Mouse (Mus musculus) CH12.LX (cell line): ENCODE results near the gene Camkk1. TPM values are rescaled to one million over a fixed set of nuclear protein-coding genes. Genes with fewer than 3 reads are reported as not detected.
A peak's percentile ranks its signal among the peaks of the same experiment; 100 is the strongest.

Experiments
- DNase-seq: peaks from one replicate; pipeline ENCODE4 v3.0.0-alpha.2; 2013; ENCODE audit errors: extremely low read depth
- H3K27ac ChIP-seq: 2 replicates; pipeline ENCODE4 v1.5.1; 2012; ENCODE audit warnings: low read depth, mild to moderate bottlenecking, control low read depth, moderate library complexity; ENCODE audit not compliant: insufficient read depth
- H3K27me3 ChIP-seq: replicated peaks from 2 replicates; pipeline ENCODE3; 2012; ENCODE audit warnings: inconsistent platforms
- H3K36me3 ChIP-seq, 2 experiments: replicated peaks in 1 of 2; 2 replicates each; pipeline versions ENCODE3 to v1.6.1; 2012; ENCODE audit warnings: inconsistent platforms in 1 of 2, low read length in 1 of 2, mild to moderate bottlenecking in 1 of 2, mixed read lengths in 1 of 2, moderate library complexity in 1 of 2; ENCODE audit not compliant: control insufficient read depth in 1 of 2, insufficient read depth in 1 of 2
- H3K4me1 ChIP-seq, 2 experiments: 2 replicates each; pipeline ENCODE4 v1.6.1; 2012; ENCODE audit warnings: inconsistent platforms in 1 of 2, moderate library complexity in 1 of 2; ENCODE audit not compliant: insufficient read depth in 2 of 2, control insufficient read depth in 1 of 2
- H3K4me2 ChIP-seq: 2 replicates; pipeline ENCODE4 v1.6.1; 2012; ENCODE audit warnings: low read depth, mild to moderate bottlenecking, control low read depth; ENCODE audit not compliant: poor library complexity, insufficient read depth, severe bottlenecking
- H3K4me3 ChIP-seq, 3 experiments: fragments of 150-350 bp in 1 of 3; sonication (generic) in 1 of 3; replicated peaks in 1 of 3; 2 replicates each; pipeline versions ENCODE3 to v1.5.1; 2011 to 2012; ENCODE audit warnings: low read depth in 2 of 3, low read length in 2 of 3, mild to moderate bottlenecking in 2 of 3, moderate library complexity in 2 of 3, control low read depth in 1 of 3, improper control_type of control experiment in 1 of 3, inconsistent platforms in 1 of 3, mixed read lengths in 1 of 3; ENCODE audit not compliant: poor library complexity in 1 of 3
- H3K79me2 ChIP-seq: replicated peaks from 2 replicates; pipeline ENCODE4 v1.6.1; 2012; ENCODE audit warnings: mild to moderate bottlenecking, moderate library complexity; ENCODE audit not compliant: control insufficient read depth, poor library complexity, insufficient read depth, severe bottlenecking; ENCODE audit errors: extremely low read depth
- H3K9ac ChIP-seq: 2 replicates; pipeline ENCODE4 v1.6.1; 2012; ENCODE audit warnings: low read depth, mild to moderate bottlenecking, control low read depth, moderate library complexity; ENCODE audit not compliant: insufficient read depth
- H3K9me3 ChIP-seq: replicated peaks from 2 replicates; pipeline ENCODE3; 2012; ENCODE audit warnings: low read length, inconsistent platforms, mixed read lengths
- BHLHE40 ChIP-seq: IDR thresholded peaks from 2 replicates; pipeline ENCODE4 v1.6.1; 2011; ENCODE audit warnings: mild to moderate bottlenecking, low read depth, low read length, improper control_type of control experiment
- CHD1 ChIP-seq: IDR thresholded peaks from 2 replicates; pipeline ENCODE4 v1.6.1; 2012; ENCODE audit warnings: low read depth, low read length, improper control_type of control experiment, inconsistent platforms
- CTCF ChIP-seq, 2 experiments: IDR thresholded peaks in 1 of 2; conservative IDR thresholded peaks in 1 of 2; 2 replicates each; pipeline ENCODE4 v1.5.1; 2011 to 2012; ENCODE audit warnings: low read depth in 2 of 2, low read length in 2 of 2, improper control_type of control experiment in 1 of 2, inconsistent platforms in 1 of 2, mild to moderate bottlenecking in 1 of 2, moderate library complexity in 1 of 2
- E2F4 ChIP-seq: IDR thresholded peaks from 2 replicates; pipeline ENCODE4 v1.6.1; 2011; ENCODE audit warnings: low read depth, low read length, improper control_type of control experiment; ENCODE audit not compliant: insufficient replicate concordance
- ELF1 ChIP-seq: IDR thresholded peaks from 2 replicates; pipeline ENCODE4 v1.6.1; 2014; ENCODE audit warnings: low read depth, mild to moderate bottlenecking, inconsistent platforms, low read length, improper control_type of control experiment
- EP300 ChIP-seq: IDR thresholded peaks from 2 replicates; pipeline ENCODE4 v1.6.1; 2011; ENCODE audit warnings: low read length, improper control_type of control experiment
- JUN ChIP-seq: IDR thresholded peaks from 2 replicates; pipeline ENCODE4 v1.6.1; 2011; ENCODE audit warnings: low read depth, mild to moderate bottlenecking, low read length, improper control_type of control experiment, moderate library complexity; ENCODE audit not compliant: insufficient read depth
- JUND ChIP-seq: conservative IDR thresholded peaks from 2 replicates; pipeline ENCODE4 v1.6.1; 2011; ENCODE audit warnings: low read depth, low read length, improper control_type of control experiment
- KAT2A ChIP-seq: IDR thresholded peaks from 2 replicates; pipeline ENCODE4 v1.6.1; 2012; ENCODE audit warnings: low read length, improper control_type of control experiment, inconsistent platforms; ENCODE audit not compliant: insufficient replicate concordance
- MAFK ChIP-seq: IDR thresholded peaks from 2 replicates; pipeline ENCODE4 v1.6.1; 2011; ENCODE audit warnings: low read length, improper control_type of control experiment; ENCODE audit not compliant: insufficient replicate concordance
- MAX ChIP-seq: IDR thresholded peaks from 2 replicates; pipeline ENCODE4 v1.6.1; 2011; ENCODE audit warnings: low read length, improper control_type of control experiment
- MAZ ChIP-seq: IDR thresholded peaks from 2 replicates; pipeline ENCODE4 v1.6.1; 2012; ENCODE audit warnings: low read depth, mild to moderate bottlenecking, inconsistent platforms, low read length, improper control_type of control experiment, moderate library complexity
- MEF2A ChIP-seq: IDR thresholded peaks from 2 replicates; pipeline ENCODE4 v1.6.1; 2014; ENCODE audit warnings: low read depth, mild to moderate bottlenecking, inconsistent platforms, low read length, improper control_type of control experiment, borderline replicate concordance
- MXI1 ChIP-seq: IDR thresholded peaks from 2 replicates; pipeline ENCODE4 v1.6.1; 2011; ENCODE audit warnings: mild to moderate bottlenecking, low read depth, low read length, improper control_type of control experiment
- MYC ChIP-seq: IDR thresholded peaks from 2 replicates; pipeline ENCODE4 v1.6.1; 2011; ENCODE audit warnings: low read depth, mild to moderate bottlenecking, improper control_type of control experiment, low read length
- NELFE ChIP-seq: IDR thresholded peaks from 2 replicates; pipeline ENCODE4 v1.6.1; 2011; ENCODE audit warnings: low read depth, low read length, improper control_type of control experiment
- NRF1 ChIP-seq: IDR thresholded peaks from 2 replicates; pipeline ENCODE4 v1.6.1; 2014; ENCODE audit warnings: low read depth, mild to moderate bottlenecking, inconsistent platforms, low read length, improper control_type of control experiment, moderate library complexity
- POLR2A ChIP-seq: IDR thresholded peaks from 2 replicates; pipeline ENCODE4 v1.6.1; 2011; ENCODE audit warnings: low read depth, mild to moderate bottlenecking, improper control_type of control experiment, low read length
- RAD21 ChIP-seq: IDR thresholded peaks from 2 replicates; pipeline ENCODE4 v1.6.1; 2011; ENCODE audit warnings: low read depth, mild to moderate bottlenecking, low read length, improper control_type of control experiment, moderate library complexity
- RCOR1 ChIP-seq: conservative IDR thresholded peaks from 2 replicates; pipeline ENCODE4 v1.6.1; 2012; ENCODE audit warnings: low read depth, mild to moderate bottlenecking, inconsistent platforms, low read length, improper control_type of control experiment
- SIN3A ChIP-seq: IDR thresholded peaks from 2 replicates; pipeline ENCODE4 v1.6.1; 2012; ENCODE audit warnings: low read length, improper control_type of control experiment, inconsistent platforms
- SMC3 ChIP-seq: IDR thresholded peaks from 2 replicates; pipeline ENCODE4 v1.6.1; 2011; ENCODE audit warnings: low read depth, low read length, improper control_type of control experiment
- TBP ChIP-seq: conservative IDR thresholded peaks from 2 replicates; pipeline ENCODE4 v1.6.1; 2011; ENCODE audit warnings: low read depth, low read length, improper control_type of control experiment
- TCF12 ChIP-seq: IDR thresholded peaks from 2 replicates; pipeline ENCODE4 v1.6.1; 2014; ENCODE audit warnings: low read depth, mild to moderate bottlenecking, inconsistent platforms, low read length, improper control_type of control experiment
- UBTF ChIP-seq: IDR thresholded peaks from 2 replicates; pipeline ENCODE4 v1.6.1; 2012; ENCODE audit warnings: low read depth, mild to moderate bottlenecking, inconsistent platforms, low read length, improper control_type of control experiment, moderate library complexity
- USF1 ChIP-seq: IDR thresholded peaks from 2 replicates; pipeline ENCODE4 v1.6.1; 2014; ENCODE audit warnings: low read depth, mild to moderate bottlenecking, inconsistent platforms, low read length, improper control_type of control experiment
- ZC3H11A ChIP-seq: IDR thresholded peaks from 2 replicates; pipeline ENCODE4 v1.6.1; 2012; ENCODE audit warnings: low read depth, mild to moderate bottlenecking, inconsistent platforms, low read length, improper control_type of control experiment
- ZKSCAN1 ChIP-seq: IDR thresholded peaks from 2 replicates; pipeline ENCODE4 v1.6.1; 2012; ENCODE audit warnings: low read depth, inconsistent platforms, low read length, improper control_type of control experiment, borderline replicate concordance
- ZMIZ1 ChIP-seq: IDR thresholded peaks from 2 replicates; pipeline ENCODE4 v1.6.1; 2012; ENCODE audit warnings: low read depth, mild to moderate bottlenecking, inconsistent platforms, low read length, improper control_type of control experiment
- ZNF384 ChIP-seq: IDR thresholded peaks from 2 replicates; pipeline ENCODE4 v1.6.1; 2012; ENCODE audit warnings: low read depth, low read length, improper control_type of control experiment, inconsistent platforms
- dilution Hi-C: fragments of 300-500 bp; cut with MboI; formaldehyde crosslinking; loops from 2 replicates; pipeline ENCODE4 v1.14.3; 2020; ENCODE audit warnings: low sequenced_read_pairs; ENCODE audit not compliant: extremely low pct_unique_long_range_greater_than_20kb, extremely low pct_ligation_motif_present
- in situ Hi-C: fragments of 300-500 bp; cut with MboI; formaldehyde crosslinking; loops from 3 replicates; pipeline ENCODE4 v1.14.3; 2019; ENCODE audit warnings: low sequenced_read_pairs, low pct_ligation_motif_present, low pct_unique_long_range_greater_than_20kb, mixed read lengths
- polyA plus RNA-seq: library from polyadenylated mRNA; unstranded; fragments of >175 nt; gene quantifications from 2 replicates; pipeline ENCODE4 v1.2.1, GENCODE M21; 2012; ENCODE audit warnings: low read depth; ENCODE audit not compliant: insufficient read length
- total RNA-seq, 2 experiments: library from RNA; depleted of rRNA; stranded (reverse); fragments of 300-350 nt in 1 of 2; fragments of >200 nt in 1 of 2; gene quantifications; 2 replicates each; pipeline ENCODE4 v1.2.3; 2012 to 2014

Camkk1 gene
- total and polyA plus RNA-seq, 3 experiments: 5.0 to 9.1 (median 5.1) TPM

- DNase-seq: no peak
- Histone ChIP-seq H3K79me2 (no peaks in the 10 kb centered on the region), H3K27ac (0 out of 2 replicates have a peak overlapping the region, but pooled peaks have one; percentile 8), H3K4me1 (peaks cover 39 to 75% of the 10 kb centered on the region in 2 experiments), H3K4me2 (peak overlapping the region; percentile 39), H3K27me3 (peaks cover 15% of the 10 kb centered on the region), H3K36me3 (peaks cover 3 to 29% of the 10 kb centered on the region in 2 experiments), H3K9ac (0 out of 2 replicates have a peak overlapping the region, but pooled peaks have one; percentile 2), H3K4me3 (peak overlapping the region in 2 of 3 experiments; percentile 25 to 36), H3K9me3 (no peaks in the 10 kb centered on the region)
- dilution Hi-C loops (no loop called here), in situ Hi-C loops (loop anchor here (25.0 kb wide), 1 partner anchor 587 kb away; the partner anchor contains the start of genes Ggt6 and Mybbp1a)
- no peak for TF ChIP-seq RAD21
- TF ChIP-seq POLR2A: 0 out of 2 replicates have a peak, but pooled peaks have one; percentile 38
- no peak for TF ChIP-seq BHLHE40
- TF ChIP-seq RCOR1: no peak
- TF ChIP-seq ZKSCAN1: no peak
- TF ChIP-seq E2F4: no peak
Measured at GRCm38 (mm10) chr11:73023827-73024226, 5.0 kb downstream of the Camkk1 start.

- H3K79me2 ChIP-seq: no peaks in the 10 kb centered on the region
- peaks cover 38 to 69% of the 10 kb centered on the region in 2 experiments for H3K4me1 ChIP-seq
- peak overlapping the region; percentile 8; the same call in 1 of the 2 replicates for H3K27ac ChIP-seq
- peaks cover 11% of the 10 kb centered on the region for H3K27me3 ChIP-seq
- peaks cover 5 to 34% of the 10 kb centered on the region in 2 experiments for H3K36me3 ChIP-seq
- peak overlapping the region; percentile 26 for H3K9ac ChIP-seq
- dilution Hi-C loops: no loop called here
- H3K4me2 ChIP-seq: peak overlapping the region; percentile 39
- DNase-seq: peak; percentile 97
- H3K9me3 ChIP-seq: no peaks in the 10 kb centered on the region
- peak overlapping the region; percentile 14 to 36 (median 25) for H3K4me3 ChIP-seq
- in situ Hi-C loops: loop anchor here (25.0 kb wide), 1 partner anchor 587 kb away; the partner anchor contains the start of genes Ggt6 and Mybbp1a
- peak; percentile 62; the same call in 1 of the 2 replicates for TF ChIP-seq NELFE
- no peak for TF ChIP-seq ZKSCAN1
- TF ChIP-seq ZC3H11A: no peak
- TF ChIP-seq SMC3: peak; percentile 12
- TF ChIP-seq MEF2A: peak; percentile 91
- no peak for TF ChIP-seq CHD1
- TF ChIP-seq MAX: peak; percentile 83
- TF ChIP-seq ZMIZ1: peak; percentile 63; the same call in 1 of the 2 replicates
- TF ChIP-seq MAFK: peak; percentile 61; the same call in 1 of the 2 replicates
- peak; percentile 65 for TF ChIP-seq MXI1
- peak; percentile 97 for TF ChIP-seq MAZ
- TF ChIP-seq KAT2A: peak; percentile 65; the same call in 1 of the 2 replicates
- peak; percentile 93 for TF ChIP-seq EP300
- TF ChIP-seq JUN: peak; percentile 30; the same call in 1 of the 2 replicates
- TF ChIP-seq SIN3A: peak; percentile 90
- peak; percentile 92; the same call in 1 of the 2 replicates for TF ChIP-seq RCOR1
- no peak for TF ChIP-seq E2F4
- no peak for TF ChIP-seq ZNF384
- peak; percentile 36 for TF ChIP-seq USF1
- peak; percentile 92 for TF ChIP-seq ELF1
- no peak for TF ChIP-seq CTCF (conservative IDR thresholded peaks at IDR 0.05 in 1 of 2, IDR thresholded peaks at IDR 0.05 in 1 of 2; ENCODE audit: low read depth in 2 of 2, low read length in 2 of 2)
- no peak; the same call in 1 of the 2 replicates for TF ChIP-seq JUND
- TF ChIP-seq UBTF: 0 out of 2 replicates have a peak, but pooled peaks have one; percentile 54
- TF ChIP-seq TBP: peak; percentile 59
- peak; percentile 95 for TF ChIP-seq TCF12
- TF ChIP-seq NRF1: peak; percentile 38; the same call in 1 of the 2 replicates
- peak; percentile 51; the same call in 1 of the 2 replicates for TF ChIP-seq MYC
- TF ChIP-seq RAD21: no peak; the same call in none of the 2 replicates
Measured at GRCm38 (mm10) chr11:73024236-73024904, 5.6 kb downstream of the Camkk1 start.
